Mouse (Mus musculus): ENCODE data around the gene Cyp17a1.

Cyp17a1 gene

DNA sequence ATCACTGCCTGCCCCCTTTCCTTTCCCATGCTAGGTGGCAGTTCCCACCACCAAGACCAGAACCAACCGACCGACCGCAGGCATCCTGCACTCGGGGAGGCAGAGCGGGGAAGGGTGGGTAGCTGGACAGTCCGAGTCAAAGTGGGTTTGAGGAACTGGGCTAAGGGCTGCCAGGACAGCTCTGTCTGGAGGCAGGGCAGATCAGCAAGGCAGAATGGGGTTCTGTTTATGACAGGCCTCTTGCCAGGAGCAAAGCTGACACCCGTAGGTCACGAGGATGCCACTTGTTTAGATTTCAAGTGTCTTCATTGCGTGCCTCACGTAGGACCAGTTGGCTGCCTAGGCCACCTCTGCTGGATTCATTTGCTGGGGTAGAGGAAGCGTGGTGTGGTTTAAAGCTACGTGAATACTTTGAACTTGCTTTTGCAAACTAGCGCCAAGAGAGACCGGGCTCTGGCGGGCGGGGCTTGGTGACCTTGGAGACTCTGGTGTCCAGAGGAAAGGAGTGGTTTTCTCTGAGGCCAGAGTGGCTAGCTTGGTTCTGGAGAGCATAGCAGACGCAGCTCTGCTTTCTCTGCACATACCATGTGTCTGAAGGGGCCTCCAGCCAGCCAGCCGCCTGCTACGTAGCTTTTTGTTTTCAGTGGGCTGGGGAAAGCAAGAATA lies 31.4 kb downstream of the Cyp17a1 start:
- peak; percentile 79 to 86 for DNase-seq

DNA sequence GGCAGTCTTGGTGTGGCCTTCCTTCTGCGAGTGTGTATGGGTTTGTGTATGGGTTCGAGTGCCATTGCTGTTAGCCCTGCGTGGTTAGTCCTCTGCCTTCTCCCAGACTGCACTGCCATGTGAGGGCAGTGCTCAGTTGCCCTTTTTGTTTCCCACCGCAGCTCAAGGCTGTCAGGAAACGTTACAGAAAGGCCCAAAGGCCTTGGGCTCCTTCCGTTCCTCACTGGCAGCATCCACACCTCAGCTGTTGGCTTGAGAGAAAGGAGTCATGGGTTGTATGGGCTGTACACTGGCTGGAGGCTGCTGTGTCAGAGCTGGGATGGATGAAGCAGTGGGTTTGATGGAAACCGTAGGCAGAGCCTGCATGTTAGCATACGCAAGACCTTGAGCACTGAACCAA lies 32.2 kb downstream of the Cyp17a1 start:
- no peak for DNase-seq

GRCm38 (mm10) chr19:46639496-46639895 lies 33.5 kb downstream of the Cyp17a1 start:
- peak; percentile 54 to 78 for DNase-seq

DNA sequence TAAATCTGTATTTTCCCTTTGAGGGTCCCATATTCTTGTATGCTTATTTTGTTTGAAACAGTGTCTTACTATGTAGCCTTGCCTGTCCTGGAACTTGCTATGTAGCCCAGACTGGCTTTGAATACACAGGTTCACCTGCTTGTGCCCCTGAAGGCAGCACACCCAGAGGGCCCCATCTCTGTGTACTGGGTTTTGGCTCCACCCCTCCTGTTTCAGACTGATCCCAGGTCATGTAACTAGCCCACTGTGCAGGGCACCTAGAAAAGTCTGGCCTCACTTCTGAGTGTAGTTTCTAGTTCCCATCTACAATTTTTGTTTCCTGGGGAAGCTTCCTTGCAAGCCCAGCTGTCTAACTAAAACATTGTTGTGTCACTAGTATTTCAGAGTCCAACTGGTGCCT lies 33.9 kb downstream of the Cyp17a1 start:
- no peak for DNase-seq

DNA sequence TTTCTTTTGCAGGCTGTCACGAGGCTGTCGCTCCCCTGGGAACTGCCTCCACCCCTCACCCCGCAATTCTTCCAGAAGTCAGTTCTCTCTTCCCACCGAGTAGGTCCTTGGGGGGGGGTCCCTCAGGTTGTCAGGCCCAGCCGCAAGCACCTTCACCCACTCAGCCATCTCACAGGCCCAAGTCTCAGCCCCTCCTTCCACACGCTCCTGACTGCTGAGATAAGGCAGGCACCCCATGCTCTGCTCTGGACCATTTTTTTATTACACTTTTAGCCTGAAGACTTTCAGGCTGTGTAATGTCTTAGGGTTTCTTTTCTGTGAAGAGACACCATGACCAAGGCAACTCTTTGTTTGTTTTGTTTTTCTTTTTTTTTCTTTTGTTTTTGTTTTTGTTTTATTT lies 35.4 kb downstream of the Cyp17a1 start:
- no peak for DNase-seq

GRCm38 (mm10) chr19:46635766-46636165 lies 37.2 kb downstream of the Cyp17a1 start:
- no peak for DNase-seq

DNA sequence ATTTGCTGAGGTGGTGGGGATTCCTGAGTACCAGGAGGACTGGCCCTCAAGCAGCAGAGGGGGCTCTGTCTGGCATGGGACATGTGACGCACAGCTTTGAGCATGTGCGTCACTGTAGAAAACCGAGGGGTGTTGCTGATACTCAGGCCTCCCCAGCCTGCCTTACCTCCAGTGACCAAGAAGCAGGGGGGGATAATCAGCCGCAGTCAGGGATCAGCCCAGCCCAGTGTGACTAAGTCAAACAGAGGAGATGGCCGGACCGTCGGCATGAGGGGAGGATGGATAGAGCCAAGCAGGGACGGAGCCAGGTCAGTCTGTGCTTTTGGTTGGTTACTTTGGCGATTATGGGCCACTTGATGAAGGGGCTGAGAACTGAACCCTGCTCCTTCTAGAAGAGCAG lies 41.3 kb downstream of the Cyp17a1 start:
- no peak for DNase-seq

DNA sequence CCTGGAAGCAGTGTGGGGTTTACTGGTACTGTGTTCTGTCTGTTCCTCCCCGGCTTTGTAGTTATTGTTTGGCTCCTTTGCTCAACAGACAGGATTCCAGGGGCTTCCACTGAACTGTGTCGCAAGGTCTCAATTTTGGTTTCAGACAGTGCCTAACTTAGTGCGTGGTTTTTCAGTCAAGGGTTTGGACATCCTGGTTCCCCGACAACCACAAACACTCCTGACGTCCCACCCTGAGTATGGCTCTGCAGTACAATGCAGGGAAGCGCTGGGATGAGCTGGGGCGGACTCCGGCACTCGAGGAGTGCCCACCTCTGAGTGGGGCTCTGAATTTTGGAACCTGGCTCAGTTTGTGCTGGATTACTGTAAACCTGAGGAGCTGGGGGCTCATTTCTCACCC lies 43.2 kb downstream of the Cyp17a1 start:
- DNase-seq, result no peak

- peak in 1 of 2 experiments; percentile 69 for DNase-seq
These were observed 44.6 kb downstream of the Cyp17a1 start for GRCm38 (mm10) chr19:46628403-46628802.

DNA sequence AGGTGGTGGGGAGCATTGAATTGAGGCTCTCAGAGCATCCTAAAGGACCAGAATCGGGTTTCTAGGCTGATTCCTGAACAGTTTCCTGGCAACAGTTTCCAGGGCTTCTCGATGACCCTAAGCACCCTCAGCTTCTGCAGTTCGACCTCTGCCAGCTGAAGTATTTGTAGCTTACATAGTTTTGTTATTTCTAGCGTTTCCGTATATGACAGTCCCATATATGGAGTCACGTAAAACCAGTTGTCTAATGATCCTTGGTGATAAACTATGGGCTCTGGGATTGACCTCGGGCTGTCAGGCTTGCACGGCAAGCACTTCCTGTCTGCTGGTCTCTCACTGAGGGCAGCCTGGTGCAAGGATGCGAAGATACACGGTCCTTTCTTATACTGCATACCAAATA lies 47.5 kb downstream of the Cyp17a1 start:
- no peak for DNase-seq

DNA sequence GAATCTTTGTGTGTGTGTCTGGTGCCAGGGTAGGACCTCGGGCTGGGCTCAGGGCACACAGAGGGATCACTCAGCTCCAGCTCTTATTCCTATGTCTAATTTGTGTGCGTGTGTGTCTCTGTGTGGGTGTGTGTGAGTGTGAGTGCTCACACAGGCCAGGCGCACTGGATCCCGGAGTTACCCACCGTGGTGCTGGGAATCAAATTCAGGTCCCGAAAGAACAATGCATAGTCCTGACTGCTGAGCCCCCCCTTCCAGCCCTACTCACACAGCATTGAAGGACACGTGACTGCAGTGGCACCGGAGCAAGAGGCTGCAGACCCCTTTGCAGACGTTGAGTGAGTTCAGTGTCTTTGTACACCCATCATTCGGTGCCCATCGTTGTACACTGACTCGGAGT lies 48.0 kb downstream of the Cyp17a1 start:
- DNase-seq, result no peak

DNA sequence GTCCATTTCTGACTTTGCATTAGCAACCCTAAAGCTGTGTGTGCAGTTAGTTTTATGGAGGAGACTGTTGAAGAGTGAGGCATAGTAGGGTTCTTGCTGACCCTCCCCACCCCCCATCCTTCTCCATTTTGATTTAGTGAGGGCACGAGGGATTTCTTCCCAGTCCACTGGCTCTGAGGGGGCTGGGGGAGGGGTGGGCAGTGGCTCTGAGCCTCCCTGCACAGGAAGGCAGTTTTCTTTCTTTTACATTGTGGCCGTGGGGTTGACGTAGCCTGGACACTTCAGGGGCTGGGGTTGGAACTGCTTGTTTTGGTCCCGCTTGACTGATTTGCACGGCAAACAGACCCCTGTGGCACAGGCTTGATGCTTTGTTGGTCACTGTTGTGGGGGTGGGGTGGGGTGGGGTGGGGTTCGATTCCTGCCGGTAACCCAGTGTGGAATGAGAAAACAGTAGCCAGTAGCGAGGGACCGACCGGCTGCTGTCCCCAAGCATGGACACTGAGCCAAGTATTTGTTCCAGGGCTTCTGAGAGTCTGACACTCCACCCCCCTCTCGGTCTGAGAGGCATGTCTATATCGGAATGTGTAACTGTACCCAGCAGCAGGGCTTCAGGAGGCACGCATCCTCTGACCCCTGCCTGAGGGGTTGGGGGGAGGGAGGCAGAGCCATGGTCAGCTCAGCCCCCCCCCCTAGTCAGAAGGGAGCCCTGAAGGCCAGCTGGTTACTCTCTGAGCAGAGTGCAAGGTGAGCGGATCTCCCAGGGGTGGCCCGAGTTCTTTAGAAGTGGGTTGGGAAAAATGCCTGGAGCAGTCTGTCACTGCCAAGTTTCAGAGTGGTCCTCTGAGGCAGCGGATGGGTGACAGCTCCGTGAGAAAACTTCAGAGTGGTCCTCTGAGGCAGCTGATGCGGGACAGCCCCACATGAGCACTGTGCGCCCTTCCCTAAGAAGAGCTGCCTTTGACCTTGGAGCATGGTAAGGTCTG lies 48.9 kb downstream of the Cyp17a1 start:
- peak; percentile 74 to 82 for DNase-seq

GRCm38 (mm10) chr19:46623194-46623667 lies 49.7 kb downstream of the Cyp17a1 start:
- DNase-seq, result peak; percentile 73 to 83

GRCm38 (mm10) chr19:46622659-46623193 lies 50.2 kb downstream of the Cyp17a1 start:
- DNase-seq, result no peak

DNA sequence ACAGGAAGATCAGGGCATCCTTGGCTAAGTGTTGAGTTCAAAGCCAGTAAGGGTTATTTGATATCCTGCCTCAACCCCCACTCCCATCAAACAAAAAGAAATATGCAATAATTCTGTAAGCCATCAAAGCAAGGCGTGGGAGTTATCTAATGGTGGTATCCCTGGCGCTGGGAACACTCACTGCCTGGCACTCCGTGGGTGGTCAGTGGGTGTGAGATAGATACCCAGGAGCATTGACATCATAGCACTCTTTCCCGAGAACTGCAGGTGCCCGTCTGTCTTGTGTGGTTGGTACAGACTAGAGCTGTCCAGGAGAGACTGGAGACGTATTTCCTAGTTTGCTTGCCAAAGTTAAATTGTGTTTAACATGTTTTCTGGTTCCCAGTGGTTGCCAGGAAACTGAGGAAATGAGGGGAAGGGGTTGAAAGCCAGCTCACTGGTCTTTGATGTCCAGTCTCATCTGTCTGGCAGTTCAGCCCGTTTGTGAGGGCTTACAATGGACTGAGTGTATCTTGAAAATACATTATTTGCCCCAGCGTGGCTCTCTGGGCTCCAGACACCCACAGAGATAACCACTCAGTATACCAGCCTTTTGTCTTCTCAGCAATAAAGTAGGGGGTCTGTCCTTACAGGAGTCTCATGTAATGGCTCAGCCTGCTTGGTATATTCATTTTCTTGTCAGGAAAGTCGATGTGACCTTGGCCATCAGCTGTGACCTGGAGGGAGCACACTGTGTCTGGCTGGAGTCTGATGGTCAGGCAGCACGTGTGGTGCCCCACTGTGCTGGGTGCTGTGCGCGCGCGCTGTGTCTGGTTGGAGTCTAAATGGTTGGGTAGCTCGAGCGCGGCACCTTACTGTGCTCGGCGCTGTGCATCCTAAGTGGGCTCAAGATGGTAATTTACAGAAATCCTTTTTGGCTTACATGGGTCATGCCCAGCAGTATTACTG lies 51.5 kb downstream of the Cyp17a1 start:
- no peak for DNase-seq

DNA sequence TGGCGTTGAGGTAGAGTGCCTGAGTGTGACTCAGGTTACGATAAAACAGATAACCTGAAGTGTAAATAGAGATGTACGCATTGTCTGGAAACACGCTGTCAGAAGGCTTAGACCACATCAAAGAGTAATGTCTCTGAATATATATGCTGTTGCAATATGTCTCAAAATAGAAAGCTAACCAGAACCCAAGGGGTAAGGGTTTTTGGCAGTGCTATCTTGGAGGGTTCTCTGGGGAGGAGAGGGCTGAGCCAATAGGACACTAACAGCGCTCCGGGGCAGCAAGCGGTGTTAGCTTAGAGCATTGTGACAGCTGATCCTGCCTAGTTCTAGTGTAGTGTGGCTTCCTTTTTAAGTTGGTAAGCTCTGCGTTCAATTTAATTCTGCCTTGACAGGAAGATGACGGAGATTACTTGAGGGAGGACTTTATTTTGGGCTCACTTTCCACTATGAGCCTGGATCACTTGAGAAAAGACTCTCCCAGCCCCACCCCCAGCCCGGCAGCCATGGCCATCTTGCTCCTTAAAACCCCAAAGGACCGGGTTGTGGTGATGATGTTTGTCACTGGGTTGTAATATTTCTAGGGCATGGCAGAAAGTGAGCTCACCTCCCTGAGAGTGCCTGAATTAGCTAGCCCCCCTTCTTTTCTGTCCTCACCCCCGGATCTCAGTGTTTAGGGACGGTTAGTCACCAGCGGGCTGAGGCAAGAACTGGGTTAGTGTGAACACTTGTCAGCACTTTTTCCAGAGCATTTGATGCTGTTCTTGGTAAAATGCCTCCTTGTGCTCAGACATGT lies 52.8 kb downstream of the Cyp17a1 start:
- DNase-seq, result no peak

- DNase-seq, result no peak
These were observed 53.5 kb downstream of the Cyp17a1 start for GRCm38 (mm10) chr19:46619518-46619917.

GRCm38 (mm10) chr19:46619001-46619400 lies 54.0 kb downstream of the Cyp17a1 start:
- peak; percentile 25 to 46 for DNase-seq

GRCm38 (mm10) chr19:46618322-46618721 lies 54.6 kb downstream of the Cyp17a1 start:
- DNase-seq, result peak; percentile 51 to 63

DNA sequence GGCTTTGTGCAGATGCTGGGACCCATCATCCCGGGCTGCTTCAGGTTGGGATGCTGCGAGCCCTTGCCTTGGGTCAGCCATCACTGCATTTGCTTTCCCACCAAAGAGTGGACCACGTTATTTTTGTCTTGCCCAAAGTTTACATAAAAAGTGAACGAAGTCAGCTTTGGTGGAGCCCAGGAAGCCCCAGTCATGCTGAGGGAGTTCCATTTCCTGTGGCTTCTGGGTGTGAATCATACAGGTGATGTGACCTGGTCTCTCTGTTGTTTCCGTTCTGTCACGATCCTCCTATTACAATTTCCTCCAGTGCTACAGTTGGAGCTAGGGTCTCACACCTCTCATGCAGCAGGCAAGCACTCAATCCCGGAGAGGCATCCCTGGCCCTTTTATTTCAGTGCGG lies 55.6 kb downstream of the Cyp17a1 start:
- no peak for DNase-seq

All from lung, postnatal 4 days (tissue).